Mouse (Mus musculus) liver, embryonic 14.5 days (tissue): ENCODE data around the gene Olig1. TPM values are rescaled to one million over a fixed set of nuclear protein-coding genes. Genes with fewer than 3 reads are reported as not detected.

Experiments
- ATAC-seq: fragments of 200-750 bp; cut with Nextera tagmentation; 2 replicates; pipeline ENCODE4 v1.8.0; 2017; ENCODE audit warnings: moderate number of reproducible peaks, mild to moderate bottlenecking, moderate library complexity; ENCODE audit not compliant: insufficient read depth
- DNase-seq, 3 experiments: peaks; one replicate each; pipeline ENCODE4 v3.0.0-alpha.2; 2012 to 2013; ENCODE audit warnings: low read depth in 3 of 3, low spot score in 3 of 3
- H3K27ac ChIP-seq: fragments of 300-500 bp; sonication (generic); 2 replicates; pipeline ENCODE4 v1.5.1; 2014; ENCODE audit warnings: moderate library complexity, mild to moderate bottlenecking, control low read depth, inconsistent platforms
- H3K27me3 ChIP-seq: fragments of 300-500 bp; sonication (generic); 2 replicates; pipeline ENCODE4 v1.6.1; 2014; ENCODE audit warnings: mild to moderate bottlenecking, low read length, moderate library complexity; ENCODE audit not compliant: control insufficient read depth, insufficient read depth
- H3K36me3 ChIP-seq: fragments of 300-500 bp; sonication (generic); replicated peaks from 2 replicates; pipeline ENCODE4 v1.6.1; 2014; ENCODE audit warnings: low read depth; ENCODE audit not compliant: control insufficient read depth, insufficient read depth
- H3K4me1 ChIP-seq, 2 experiments: fragments of 200-500 bp in 1 of 2; fragments of 300-500 bp in 1 of 2; sonication (generic) in 1 of 2; replicated peaks; 2 replicates each; pipeline ENCODE4 v1.6.1; 2012 to 2014; ENCODE audit warnings: antibody characterized with exemption in 1 of 2, inconsistent platforms in 1 of 2, low read length in 1 of 2; ENCODE audit not compliant: control insufficient read depth in 2 of 2, insufficient read depth in 2 of 2
- H3K4me2 ChIP-seq: fragments of 300-500 bp; sonication (generic); 2 replicates; pipeline ENCODE4 v1.6.1; 2014; ENCODE audit warnings: low read depth, mild to moderate bottlenecking, control low read depth, moderate library complexity
- H3K4me3 ChIP-seq, 2 experiments: fragments of 200-500 bp in 1 of 2; fragments of 300-500 bp in 1 of 2; sonication (generic) in 1 of 2; 2 replicates each; pipeline ENCODE4 v1.5.1; 2012 to 2014; ENCODE audit warnings: low read depth in 2 of 2, low read length in 2 of 2, mild to moderate bottlenecking in 2 of 2, control low read depth in 1 of 2, inconsistent platforms in 1 of 2, moderate library complexity in 1 of 2; ENCODE audit not compliant: insufficient read depth in 1 of 2
- H3K9ac ChIP-seq: fragments of 300-500 bp; sonication (generic); replicated peaks from 2 replicates; pipeline ENCODE4 v1.6.1; 2014; ENCODE audit warnings: mild to moderate bottlenecking, control low read depth, moderate library complexity
- H3K9me3 ChIP-seq: fragments of 300-500 bp; sonication (generic); 2 replicates; pipeline ENCODE4 v1.6.1; 2016; ENCODE audit warnings: low read length, mixed read lengths; ENCODE audit not compliant: control insufficient read depth
- CTCF ChIP-seq: IDR thresholded peaks from 2 replicates; pipeline ENCODE4 v1.5.1; 2016; ENCODE audit warnings: antibody characterized with exemption, low read depth, control low read depth
- EP300 ChIP-seq: IDR thresholded peaks from 2 replicates; pipeline ENCODE4 v1.6.1; 2016; ENCODE audit warnings: antibody characterized with exemption, low read depth
- WGBS: fragments of 180-500 bp; shearing (Covaris S2); extraction: QIAGEN DNeasy Blood & Tissue Kit; methylation state at CpG from one replicate; pipeline ENCODE4 v1.1.7; 2014; ENCODE audit not compliant: insufficient replicate concordance; 5-methylcytosine and 5-hydroxymethylcytosine counted together
- polyA plus RNA-seq, 2 experiments: library from polyadenylated mRNA; depleted of rRNA in 1 of 2; stranded (reverse) in 1 of 2; unstranded in 1 of 2; fragments of >200 nt; fragmentation: Nextera tagmentation in 1 of 2; extraction: Ambion mirVana in 1 of 2; gene quantifications; 2 replicates each; pipeline versions ENCODE4 v1.2.1 to v1.2.3; 2012 to 2014

The Olig1 gene
- polyA plus RNA-seq, 2 experiments: not detected

DNA sequence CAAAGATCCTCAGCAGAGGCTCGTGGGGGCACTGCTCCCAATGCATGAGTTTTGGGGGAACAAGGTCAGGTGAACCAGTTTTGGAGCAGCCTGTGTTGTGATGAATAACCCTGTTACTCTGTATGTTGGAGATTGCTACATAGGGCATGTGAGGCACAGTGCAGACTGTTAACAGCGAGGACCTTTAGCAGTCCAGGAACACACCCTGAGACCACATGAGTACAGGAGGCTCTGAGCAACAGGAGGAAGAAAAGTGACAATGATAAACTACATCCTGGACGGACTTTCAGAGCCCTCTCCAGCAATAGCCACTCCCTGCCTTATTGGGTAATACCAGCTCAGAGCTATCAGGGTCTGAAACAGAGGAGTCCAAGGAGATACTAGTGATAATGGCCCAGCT is 10.6 kb upstream of the Olig1 start:
- Histone ChIP-seq H3K36me3 (no peaks in the 10 kb centered on the region), H3K9me3 (no peaks in the 10 kb centered on the region), H3K4me1 (no peaks in the 10 kb centered on the region), H3K4me2 (no peak overlapping the region), H3K9ac (no peak overlapping the region), H3K27ac (no peak overlapping the region), H3K4me3 (no peak overlapping the region), H3K27me3 (peaks cover 18% of the 10 kb centered on the region)
- no peak for TF ChIP-seq EP300
- TF ChIP-seq CTCF: no peak
- 19% methylated on average over 3 of the region's 3 CpGs for WGBS
- no peak for ATAC-seq
- no peak for DNase-seq

DNA sequence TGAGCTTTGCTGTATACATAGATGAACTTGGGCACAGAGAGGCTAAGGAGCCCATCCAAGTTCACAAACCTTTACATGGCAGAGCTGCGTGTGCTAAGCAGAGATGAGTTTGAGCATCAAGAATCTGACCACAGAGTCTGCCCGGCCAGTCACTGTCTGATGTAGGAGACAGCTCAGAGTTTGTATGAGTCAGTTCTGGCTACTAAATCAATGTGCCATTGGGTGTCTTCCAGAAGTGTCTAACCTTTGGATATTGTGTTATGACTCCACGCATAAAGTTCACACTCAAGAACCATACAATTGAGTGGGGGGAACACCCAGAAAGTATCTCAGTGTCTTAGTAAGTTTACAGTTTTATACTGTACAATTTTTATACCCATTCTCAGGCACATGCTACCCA is 8.7 kb upstream of the Olig1 start:
- Histone ChIP-seq H3K36me3 (no peaks in the 10 kb centered on the region), H3K4me2 (no peak overlapping the region), H3K27ac (no peak overlapping the region), H3K9me3 (no peaks in the 10 kb centered on the region), H3K4me1 (no peaks in the 10 kb centered on the region), H3K27me3 (peaks cover 14% of the 10 kb centered on the region), H3K4me3 (no peak overlapping the region), H3K9ac (no peak overlapping the region)
- TF ChIP-seq CTCF (no peak), EP300 (no peak)
- 54% methylated on average over 3 of the region's 3 CpGs for WGBS
- DNase-seq (no peak), ATAC-seq (no peak)

DNA sequence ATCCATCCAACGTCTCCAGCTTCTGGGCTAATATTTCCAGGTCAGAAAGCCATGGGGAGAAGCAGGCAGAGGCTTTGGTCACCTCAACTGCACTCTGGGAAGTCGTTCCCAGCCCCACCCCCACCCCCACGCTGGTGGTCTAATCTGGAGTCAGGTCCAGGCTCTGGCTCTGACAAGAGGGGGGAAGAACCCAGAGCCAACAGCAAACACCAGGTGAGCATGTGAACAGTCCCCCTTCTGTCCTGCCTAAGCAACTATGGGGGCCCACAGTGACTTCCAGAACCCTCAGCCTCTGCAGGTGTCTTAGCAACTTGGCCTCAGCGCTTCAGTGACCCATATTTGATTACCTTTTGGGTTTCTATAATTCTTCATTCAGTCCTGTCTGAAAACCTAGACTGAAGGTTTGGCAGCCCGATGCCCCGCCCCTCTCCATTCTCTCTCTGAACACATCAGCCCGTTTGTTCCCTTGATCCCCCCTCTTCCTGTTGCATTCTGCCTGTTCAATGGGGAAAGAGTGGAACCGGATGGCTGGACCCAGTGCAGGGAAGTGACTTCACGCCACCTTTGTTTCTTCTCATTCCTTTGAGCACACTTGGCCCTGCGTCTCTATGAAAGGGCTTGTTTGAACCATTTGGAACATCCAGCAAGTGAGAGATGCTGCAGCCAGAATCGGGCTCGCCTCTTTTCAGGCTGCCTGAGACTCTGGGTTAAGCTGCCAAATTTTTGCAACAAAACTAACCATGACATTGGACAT is 6.9 kb upstream of the Olig1 start:
- no peak for ATAC-seq
- H3K9me3 ChIP-seq: no peaks in the 10 kb centered on the region
- no peaks in the 10 kb centered on the region for H3K4me1 ChIP-seq
- H3K27ac ChIP-seq: no peak overlapping the region
- DNase-seq: no peak
- no peak for TF ChIP-seq CTCF
- TF ChIP-seq EP300: no peak
- H3K9ac ChIP-seq: no peak overlapping the region
- H3K27me3 ChIP-seq: peaks cover 11% of the 10 kb centered on the region
- no peak overlapping the region for H3K4me3 ChIP-seq
- WGBS: 28% methylated on average over 12 of the region's 12 CpGs
- no peak overlapping the region for H3K4me2 ChIP-seq
- no peaks in the 10 kb centered on the region for H3K36me3 ChIP-seq

- ATAC-seq (no peak), DNase-seq (no peak)
- no peaks in the 10 kb centered on the region for H3K9me3 ChIP-seq
- H3K4me3 ChIP-seq: no peak overlapping the region
- H3K4me1 ChIP-seq: no peaks in the 10 kb centered on the region
- no peak for TF ChIP-seq CTCF
- TF ChIP-seq EP300: no peak
- no peak overlapping the region for H3K4me2 ChIP-seq
- H3K9ac ChIP-seq: no peak overlapping the region
- peaks cover 44% of the 10 kb centered on the region for H3K27me3 ChIP-seq
- H3K27ac ChIP-seq: no peak overlapping the region
- WGBS: 66% methylated on average over 6 of the region's 6 CpGs
- no peaks in the 10 kb centered on the region for H3K36me3 ChIP-seq
Observed at GRCm38 (mm10) chr16:91265972-91266371, 3.6 kb upstream of the Olig1 start.

GRCm38 (mm10) chr16:91268724-91269452 is 684 bp upstream of the Olig1 start:
- Histone ChIP-seq H3K4me3 (no peak overlapping the region), H3K4me1 (no peaks in the 10 kb centered on the region), H3K9me3 (no peaks in the 10 kb centered on the region), H3K27ac (no peak overlapping the region), H3K9ac (no peak overlapping the region), H3K36me3 (no peaks in the 10 kb centered on the region), H3K4me2 (no peak overlapping the region), H3K27me3 (peaks cover 69% of the 10 kb centered on the region)
- WGBS: 12% methylated on average over 13 of the region's 13 CpGs
- TF ChIP-seq CTCF: no peak
- no peak for TF ChIP-seq EP300
- DNase-seq: no peak
- ATAC-seq: no peak
